Mouse (Mus musculus) v-Abl transformed pro-B cells (cell line): ENCODE data around the gene March2.

ENCODE experiments used
- in situ Hi-C, 2 experiments: fragments of 400-800 bp; cut with MboI; formaldehyde crosslinking; loops; one replicate each; pipeline ENCODE4 v1.15.1; 2025; ENCODE audit not compliant: unreplicated experiment in 2 of 2

The March2 gene

DNA sequence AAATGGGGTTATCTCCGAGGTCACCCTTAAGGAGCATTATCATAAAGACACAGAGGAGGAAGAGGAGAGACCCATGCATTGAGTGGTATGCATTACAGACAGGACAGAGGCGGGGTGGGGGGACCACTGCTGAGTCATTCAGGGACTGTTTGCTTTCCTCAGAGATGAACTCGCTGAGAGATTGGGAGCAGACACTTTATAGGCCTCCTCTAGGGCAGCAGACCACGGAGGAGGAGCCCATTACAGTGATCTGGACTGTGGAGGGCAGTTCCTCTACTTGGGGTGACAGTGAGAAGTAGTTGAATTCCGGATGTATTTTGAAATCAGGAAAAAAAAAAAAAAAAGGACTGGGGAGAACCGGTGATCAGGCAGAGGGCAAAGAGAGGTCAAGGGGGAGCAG lies 78.7 kb downstream of the March2 start:
- in situ Hi-C loops = no loop called here

DNA sequence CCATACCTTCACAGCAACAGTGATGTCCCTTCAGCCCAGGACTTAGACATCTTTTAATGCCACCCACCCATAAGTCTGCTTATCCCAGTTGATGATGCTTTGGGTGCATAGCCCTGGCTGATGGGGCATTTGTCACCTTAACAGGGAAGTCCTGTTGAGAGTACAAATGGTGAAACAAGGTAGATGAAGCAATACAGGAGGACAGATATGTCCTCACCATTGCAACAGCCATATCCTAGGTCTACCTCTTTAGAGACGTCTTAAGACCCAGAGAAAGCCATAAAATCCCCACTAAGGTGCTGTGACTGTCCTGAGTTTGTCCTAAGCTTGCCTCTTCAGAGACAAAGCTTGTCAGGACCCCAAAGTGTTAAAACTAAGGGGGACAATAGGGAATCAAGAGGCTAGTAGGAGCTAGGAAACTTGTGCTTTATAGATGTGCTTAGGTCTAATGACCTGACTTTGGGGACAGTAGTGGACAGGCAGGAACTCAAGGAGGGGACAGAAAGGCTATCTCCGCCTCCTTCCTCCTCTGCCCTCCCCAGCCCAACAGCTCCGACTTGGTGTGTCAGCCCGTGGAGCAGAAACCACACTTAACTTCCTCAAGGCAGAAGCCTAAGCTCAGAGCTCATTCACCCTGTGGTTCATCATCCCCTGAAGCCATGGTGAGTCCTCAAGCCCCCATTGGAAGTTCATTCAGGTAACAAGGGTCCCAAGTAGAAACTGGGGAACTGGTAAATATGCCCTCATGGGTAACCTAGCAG lies 80.8 kb downstream of the March2 start, which contains the start of gene Pram1:
Pram1 (plus strand) TSS at position 541 of the 761 bp plus-strand sequence.
- in situ Hi-C loops = no loop called here

DNA sequence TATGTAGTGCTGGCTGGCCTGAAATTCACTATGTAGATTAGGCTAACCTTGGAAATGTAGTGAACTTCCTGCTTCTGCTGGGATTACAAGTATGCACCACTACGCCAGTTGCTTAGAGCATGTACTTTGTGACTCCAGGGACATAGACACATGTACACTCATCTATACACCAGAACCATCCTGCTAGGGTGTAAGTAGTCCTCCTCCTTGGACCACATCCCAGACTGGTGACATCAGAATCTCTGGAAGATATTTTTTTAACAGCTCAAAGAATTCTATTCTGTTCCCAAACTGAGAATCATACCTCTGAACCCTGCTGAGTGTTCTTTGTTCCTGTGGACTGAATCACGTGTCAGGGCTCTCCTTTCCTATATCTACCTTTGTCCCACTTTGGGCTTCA lies 81.4 kb downstream of the March2 start:
- in situ Hi-C loops = no loop called here
